Mouse (Mus musculus) forebrain, embryonic 11.5 days (tissue): ENCODE data around the gene Gtpbp3. TPM values are rescaled to one million over a fixed set of nuclear protein-coding genes. Genes with fewer than 3 reads are reported as not detected.
"Not testable (repeated sequence)": the region's sequence is repeated elsewhere in the genome, so short reads cannot be mapped to it uniquely, and the experiment has no call there.

ENCODE experiments used
- ATAC-seq: fragments of 200-750 bp; cut with Nextera tagmentation; replicated peaks from 2 replicates; pipeline ENCODE4 v1.8.0; 2017; ENCODE audit warnings: moderate TSS enrichment; ENCODE audit not compliant: low FRiP score
- DNase-seq: peaks from one replicate; pipeline ENCODE4 v3.0.0-alpha.2; 2017; ENCODE audit warnings: low spot score
- H3K27ac ChIP-seq: fragments of 300-500 bp; sonication (generic); 2 replicates; pipeline ENCODE4 v1.5.1; 2014; ENCODE audit warnings: low read depth, low read length
- H3K27me3 ChIP-seq: fragments of 300-500 bp; sonication (generic); 2 replicates; pipeline ENCODE4 v1.6.1; 2014; ENCODE audit warnings: mild to moderate bottlenecking, low read length, mixed read lengths; ENCODE audit not compliant: control insufficient read depth, insufficient read depth
- H3K36me3 ChIP-seq: fragments of 300-500 bp; sonication (generic); 2 replicates; pipeline ENCODE4 v1.6.1; 2014; ENCODE audit warnings: mild to moderate bottlenecking, low read length, moderate library complexity, mixed read lengths; ENCODE audit not compliant: control insufficient read depth, insufficient read depth
- H3K4me1 ChIP-seq: fragments of 300-500 bp; sonication (generic); replicated peaks from 2 replicates; pipeline ENCODE4 v1.6.1; 2014; ENCODE audit warnings: low read length, mixed read lengths; ENCODE audit not compliant: control insufficient read depth, insufficient read depth
- H3K4me2 ChIP-seq: fragments of 300-500 bp; sonication (generic); 2 replicates; pipeline ENCODE4 v1.6.1; 2014; ENCODE audit warnings: low read depth, mild to moderate bottlenecking, low read length, moderate library complexity, mixed read lengths; ENCODE audit not compliant: severe bottlenecking
- H3K4me3 ChIP-seq: fragments of 300-500 bp; sonication (generic); 2 replicates; pipeline ENCODE4 v1.5.1; 2014; ENCODE audit warnings: low read depth, low read length
- H3K9ac ChIP-seq: fragments of 300-500 bp; sonication (generic); 2 replicates; pipeline ENCODE4 v1.6.1; 2014; ENCODE audit warnings: low read length
- H3K9me3 ChIP-seq: fragments of 300-500 bp; sonication (generic); 2 replicates; pipeline ENCODE4 v1.6.1; 2016; ENCODE audit warnings: low read length, mixed read lengths; ENCODE audit not compliant: control insufficient read depth
- WGBS: fragments of 180-500 bp; shearing (Covaris S2); extraction: QIAGEN DNeasy Blood & Tissue Kit; methylation state at CpG from one replicate; pipeline ENCODE4 v1.1.7; 2014; 5-methylcytosine and 5-hydroxymethylcytosine counted together
- polyA plus RNA-seq: library from polyadenylated mRNA; unstranded; fragments of >200 nt; fragmentation: Nextera tagmentation; extraction: Ambion mirVana; gene quantifications from 2 replicates; pipeline ENCODE4 v1.2.1, GENCODE M21; 2014

Gtpbp3 gene
- polyA plus RNA-seq, 1 experiment from 2014 or later: 10.8 TPM

GRCm38 (mm10) chr8:71511644-71512043 is 23.7 kb downstream of the Gtpbp3 start, which contains the start of gene Plvap:
Plvap (minus strand) TSS chr8:71511752.
- Histone ChIP-seq H3K36me3 (no peaks in the 10 kb centered on the region), H3K4me1 (peaks cover 5% of the 10 kb centered on the region; the same call in 1 of the 2 replicates), H3K27ac (no peak within 1 kb of the TSS), H3K9ac (no peak within 1 kb of the TSS), H3K27me3 (peaks cover 26% of the 10 kb centered on the region), H3K4me2 (no peak within 1 kb of the TSS), H3K4me3 (no peak within 1 kb of the TSS), H3K9me3 (no peaks in the 10 kb centered on the region)
- no peak for ATAC-seq
- DNase-seq: no peak
- WGBS: 70% methylated on average over 14 of the region's 14 CpGs

- no peak overlapping the region for H3K27ac ChIP-seq
- H3K9me3 ChIP-seq: no peaks in the 10 kb centered on the region
- H3K4me2 ChIP-seq: no peak overlapping the region
- H3K36me3 ChIP-seq: no peaks in the 10 kb centered on the region
- peaks cover 10% of the 10 kb centered on the region for H3K27me3 ChIP-seq
- 74% methylated on average over 15 of the region's 15 CpGs for WGBS
- ATAC-seq: no peak
- H3K4me1 ChIP-seq: peaks cover under 1% of the 10 kb centered on the region; the same call in 1 of the 2 replicates
- no peak for DNase-seq
- no peak overlapping the region for H3K9ac ChIP-seq
- H3K4me3 ChIP-seq: no peak overlapping the region
These were observed 25.3 kb downstream of the Gtpbp3 start for GRCm38 (mm10) chr8:71513018-71513754.

- 73% methylated on average over 5 of the region's 5 CpGs for WGBS
- H3K4me2 ChIP-seq: no peak overlapping the region
- no peaks in the 10 kb centered on the region for H3K36me3 ChIP-seq
- H3K4me1 ChIP-seq: no peaks in the 10 kb centered on the region
- DNase-seq: no peak
- ATAC-seq: no peak
- no peak overlapping the region for H3K4me3 ChIP-seq
- no peaks in the 10 kb centered on the region for H3K9me3 ChIP-seq
- no peak overlapping the region for H3K27ac ChIP-seq
- H3K9ac ChIP-seq: no peak overlapping the region
- no peaks in the 10 kb centered on the region for H3K27me3 ChIP-seq
These were observed 27.1 kb downstream of the Gtpbp3 start for GRCm38 (mm10) chr8:71515043-71515442.

GRCm38 (mm10) chr8:71516786-71517185 is 28.9 kb downstream of the Gtpbp3 start:
- ATAC-seq (no peak), DNase-seq (no peak)
- no peak overlapping the region for H3K4me2 ChIP-seq
- no peaks in the 10 kb centered on the region for H3K4me1 ChIP-seq
- H3K36me3 ChIP-seq: no peaks in the 10 kb centered on the region
- H3K9me3 ChIP-seq: no peaks in the 10 kb centered on the region
- H3K4me3 ChIP-seq: no peak overlapping the region
- no peak overlapping the region for H3K9ac ChIP-seq
- H3K27ac ChIP-seq: no peak overlapping the region
- 39% methylated on average over 6 of the region's 6 CpGs for WGBS
- no peaks in the 10 kb centered on the region for H3K27me3 ChIP-seq

GRCm38 (mm10) chr8:71519037-71519825 is 31.3 kb downstream of the Gtpbp3 start:
- 39% methylated on average over 9 of the region's 10 CpGs for WGBS
- not testable (repeated sequence) for H3K9me3 ChIP-seq, H3K4me2 ChIP-seq, H3K4me1 ChIP-seq, H3K27me3 ChIP-seq, H3K4me3 ChIP-seq, H3K27ac ChIP-seq, ATAC-seq, H3K36me3 ChIP-seq, H3K9ac ChIP-seq
- peak; percentile 76 for DNase-seq

- Histone ChIP-seq H3K36me3 (no peaks in the 10 kb centered on the region), H3K4me1 (no peaks in the 10 kb centered on the region; the same call in 1 of the 2 replicates), H3K9ac (no peak overlapping the region), H3K9me3 (no peaks in the 10 kb centered on the region), H3K4me2 (no peak overlapping the region), H3K27me3 (peaks cover 23% of the 10 kb centered on the region), H3K4me3 (no peak overlapping the region), H3K27ac (no peak overlapping the region)
- ATAC-seq (peak; percentile 78), DNase-seq (peak; percentile 96)
- 7% methylated on average over 17 of the region's 17 CpGs for WGBS
These were observed 33.7 kb downstream of the Gtpbp3 start for GRCm38 (mm10) chr8:71521634-71522033.

GRCm38 (mm10) chr8:71525226-71526050 is 37.5 kb downstream of the Gtpbp3 start, which contains the start of gene Ccdc194:
Ccdc194 (minus strand) TSS chr8:71525711.
- Histone ChIP-seq H3K4me3 (peak within 1 kb of the TSS; percentile 11; the same call in 1 of the 2 replicates), H3K27ac (no peak within 1 kb of the TSS), H3K9ac (no peak within 1 kb of the TSS), H3K4me2 (peak within 1 kb of the TSS; percentile 29; the same call in 1 of the 2 replicates), H3K4me1 (no peaks in the 10 kb centered on the region; the same call in 1 of the 2 replicates), H3K27me3 (peaks cover 24% of the 10 kb centered on the region), H3K9me3 (no peaks in the 10 kb centered on the region), H3K36me3 (no peaks in the 10 kb centered on the region)
- WGBS: 8% methylated on average over 46 of the region's 46 CpGs
- DNase-seq (peak; percentile 62), ATAC-seq (no peak)

- Histone ChIP-seq H3K4me2 (no peak overlapping the region), H3K27me3 (peaks cover 24% of the 10 kb centered on the region), H3K9me3 (no peaks in the 10 kb centered on the region), H3K4me3 (no peak overlapping the region), H3K4me1 (no peaks in the 10 kb centered on the region; the same call in 1 of the 2 replicates), H3K36me3 (no peaks in the 10 kb centered on the region), H3K9ac (no peak overlapping the region), H3K27ac (no peak overlapping the region)
- WGBS: under 1% methylated on average over 6 of the region's 6 CpGs
- no peak for ATAC-seq
- DNase-seq: no peak
These were observed 38.4 kb downstream of the Gtpbp3 start for GRCm38 (mm10) chr8:71526272-71526671.
